Mouse (Mus musculus): Measurements from ENCODE around the gene Csnk2a2. TPM values are rescaled to one million over a fixed set of nuclear protein-coding genes. Genes with fewer than 3 reads are reported as not detected.

Csnk2a2 gene
- polyA plus RNA-seq, 1 experiment from 2014 or later = 16.0 TPM

GRCm38 (mm10) chr8:95496420-95496819 is 6.6 kb upstream of the Csnk2a2 start:
- H3K36me3 ChIP-seq (ENCODE audit: control insufficient read depth, insufficient read depth, low read length) = no peaks in the 10 kb centered on the region
- H3K9ac ChIP-seq (ENCODE audit: low read depth, low read length) = no peak overlapping the region
- no peak for ATAC-seq (replicated peaks; ENCODE audit: insufficient number of reproducible peaks, low FRiP score, low TSS enrichment)
- H3K4me3 ChIP-seq (ENCODE audit: low read depth, low read length) = no peak overlapping the region
- no peaks in the 10 kb centered on the region for H3K9me3 ChIP-seq (replicated peaks; ENCODE audit: control insufficient read depth, low read length)
- no peaks in the 10 kb centered on the region for H3K4me1 ChIP-seq (ENCODE audit: control insufficient read depth, insufficient read depth, low read length)
- H3K27ac ChIP-seq (ENCODE audit: low read depth, low read length) = no peak overlapping the region
- no peaks in the 10 kb centered on the region for H3K27me3 ChIP-seq (ENCODE audit: control insufficient read depth, insufficient read depth, low read length)
- WGBS (ENCODE audit: insufficient replicate concordance) = 45% methylated on average over 3 of the region's 3 CpGs
- no peak overlapping the region for H3K4me2 ChIP-seq

GRCm38 (mm10) chr8:95495444-95495843 is 5.6 kb upstream of the Csnk2a2 start:
- no peaks in the 10 kb centered on the region for H3K36me3 ChIP-seq (ENCODE audit: control insufficient read depth, insufficient read depth, low read length)
- H3K4me1 ChIP-seq (ENCODE audit: control insufficient read depth, insufficient read depth, low read length) = no peaks in the 10 kb centered on the region
- H3K4me3 ChIP-seq (ENCODE audit: low read depth, low read length) = no peak overlapping the region
- H3K27me3 ChIP-seq (ENCODE audit: control insufficient read depth, insufficient read depth, low read length) = no peaks in the 10 kb centered on the region
- 80% methylated on average over 6 of the region's 6 CpGs for WGBS (ENCODE audit: insufficient replicate concordance)
- H3K27ac ChIP-seq (ENCODE audit: low read depth, low read length) = no peak overlapping the region
- H3K9me3 ChIP-seq (replicated peaks; ENCODE audit: control insufficient read depth, low read length) = no peaks in the 10 kb centered on the region
- no peak overlapping the region for H3K9ac ChIP-seq (ENCODE audit: low read depth, low read length)
- ATAC-seq (replicated peaks; ENCODE audit: insufficient number of reproducible peaks, low FRiP score, low TSS enrichment) = no peak
- no peak overlapping the region for H3K4me2 ChIP-seq

- Histone ChIP-seq H3K4me3 (ENCODE audit: low read depth, low read length) (no peak overlapping the region), H3K36me3 (ENCODE audit: control insufficient read depth, insufficient read depth, low read length) (no peaks in the 10 kb centered on the region), H3K27me3 (ENCODE audit: control insufficient read depth, insufficient read depth, low read length) (no peaks in the 10 kb centered on the region), H3K9me3 (replicated peaks; ENCODE audit: control insufficient read depth, low read length) (no peaks in the 10 kb centered on the region), H3K27ac (ENCODE audit: low read depth, low read length) (no peak overlapping the region), H3K9ac (ENCODE audit: low read depth, low read length) (no peak overlapping the region), H3K4me2 (no peak overlapping the region), H3K4me1 (ENCODE audit: control insufficient read depth, insufficient read depth, low read length) (peaks cover 8% of the 10 kb centered on the region)
- no peak for ATAC-seq (replicated peaks; ENCODE audit: insufficient number of reproducible peaks, low FRiP score, low TSS enrichment)
- 60% methylated on average over 4 of the region's 4 CpGs for WGBS (ENCODE audit: insufficient replicate concordance)
These were observed 2.2 kb upstream of the Csnk2a2 start for GRCm38 (mm10) chr8:95492057-95492456.

- H3K4me3 ChIP-seq (ENCODE audit: low read depth, low read length) = peak overlapping the region; percentile 79
- 1% methylated on average over 19 of the region's 42 CpGs for WGBS (ENCODE audit: insufficient replicate concordance)
- peak overlapping the region; percentile 35; the same call in 1 of the 2 replicates for H3K27ac ChIP-seq (ENCODE audit: low read depth, low read length)
- peaks cover 8% of the 10 kb centered on the region for H3K4me1 ChIP-seq (ENCODE audit: control insufficient read depth, insufficient read depth, low read length)
- no peaks in the 10 kb centered on the region for H3K27me3 ChIP-seq (ENCODE audit: control insufficient read depth, insufficient read depth, low read length)
- peak overlapping the region; percentile 77 for H3K4me2 ChIP-seq
- peak; percentile 86 for ATAC-seq (replicated peaks; ENCODE audit: insufficient number of reproducible peaks, low FRiP score, low TSS enrichment)
- peak overlapping the region; percentile 84 for H3K9ac ChIP-seq (ENCODE audit: low read depth, low read length)
- H3K9me3 ChIP-seq (replicated peaks; ENCODE audit: control insufficient read depth, low read length) = no peaks in the 10 kb centered on the region
- H3K36me3 ChIP-seq (ENCODE audit: control insufficient read depth, insufficient read depth, low read length) = peaks cover 13% of the 10 kb centered on the region; the same call in 1 of the 2 replicates
These were observed 1.0 kb downstream of the Csnk2a2 start for GRCm38 (mm10) chr8:95488698-95489332.

GRCm38 (mm10) chr8:95487800-95488697 is 1.8 kb downstream of the Csnk2a2 start:
- Histone ChIP-seq H3K4me3 (ENCODE audit: low read depth, low read length) (peak overlapping the region; percentile 79), H3K27ac (ENCODE audit: low read depth, low read length) (peak overlapping the region; percentile 35; the same call in 1 of the 2 replicates), H3K9ac (ENCODE audit: low read depth, low read length) (peak overlapping the region; percentile 84), H3K36me3 (ENCODE audit: control insufficient read depth, insufficient read depth, low read length) (peaks cover 13% of the 10 kb centered on the region; the same call in 1 of the 2 replicates), H3K4me1 (ENCODE audit: control insufficient read depth, insufficient read depth, low read length) (peaks cover 8% of the 10 kb centered on the region), H3K27me3 (ENCODE audit: control insufficient read depth, insufficient read depth, low read length) (no peaks in the 10 kb centered on the region), H3K9me3 (replicated peaks; ENCODE audit: control insufficient read depth, low read length) (no peaks in the 10 kb centered on the region), H3K4me2 (peak overlapping the region; percentile 77)
- under 1% methylated on average over 49 of the region's 95 CpGs for WGBS (ENCODE audit: insufficient replicate concordance)
- ATAC-seq (replicated peaks; ENCODE audit: insufficient number of reproducible peaks, low FRiP score, low TSS enrichment) = peak; percentile 48

GRCm38 (mm10) chr8:95470008-95470407 is 19.8 kb downstream of the Csnk2a2 start:
- no peaks in the 10 kb centered on the region for H3K9me3 ChIP-seq (replicated peaks; ENCODE audit: control insufficient read depth, low read length)
- H3K27ac ChIP-seq (ENCODE audit: low read depth, low read length) = no peak overlapping the region
- H3K4me3 ChIP-seq (ENCODE audit: low read depth, low read length) = no peak overlapping the region
- no peak overlapping the region for H3K4me2 ChIP-seq
- no peaks in the 10 kb centered on the region for H3K27me3 ChIP-seq (ENCODE audit: control insufficient read depth, insufficient read depth, low read length)
- WGBS (ENCODE audit: insufficient replicate concordance) = 98% methylated on average over 4 of the region's 4 CpGs
- ATAC-seq (replicated peaks; ENCODE audit: insufficient number of reproducible peaks, low FRiP score, low TSS enrichment) = no peak
- peaks cover 35% of the 10 kb centered on the region for H3K36me3 ChIP-seq (ENCODE audit: control insufficient read depth, insufficient read depth, low read length)
- H3K9ac ChIP-seq (ENCODE audit: low read depth, low read length) = no peak overlapping the region
- H3K4me1 ChIP-seq (ENCODE audit: control insufficient read depth, insufficient read depth, low read length) = no peaks in the 10 kb centered on the region

- 91% methylated on average over 3 of the region's 3 CpGs for WGBS (ENCODE audit: insufficient replicate concordance)
- Histone ChIP-seq H3K36me3 (ENCODE audit: control insufficient read depth, insufficient read depth, low read length) (peaks cover 34% of the 10 kb centered on the region), H3K27me3 (ENCODE audit: control insufficient read depth, insufficient read depth, low read length) (no peaks in the 10 kb centered on the region), H3K9me3 (replicated peaks; ENCODE audit: control insufficient read depth, low read length) (no peaks in the 10 kb centered on the region), H3K4me3 (ENCODE audit: low read depth, low read length) (no peak overlapping the region), H3K27ac (ENCODE audit: low read depth, low read length) (no peak overlapping the region), H3K9ac (ENCODE audit: low read depth, low read length) (no peak overlapping the region), H3K4me1 (ENCODE audit: control insufficient read depth, insufficient read depth, low read length) (no peaks in the 10 kb centered on the region), H3K4me2 (no peak overlapping the region)
- ATAC-seq (replicated peaks; ENCODE audit: insufficient number of reproducible peaks, low FRiP score, low TSS enrichment) = no peak
These were observed 20.8 kb downstream of the Csnk2a2 start for GRCm38 (mm10) chr8:95468995-95469394.

- no peak for ATAC-seq (replicated peaks; ENCODE audit: insufficient number of reproducible peaks, low FRiP score, low TSS enrichment)
- no peaks in the 10 kb centered on the region for H3K27me3 ChIP-seq (ENCODE audit: control insufficient read depth, insufficient read depth, low read length)
- 82% methylated on average over 2 of the region's 2 CpGs for WGBS (ENCODE audit: insufficient replicate concordance)
- H3K4me2 ChIP-seq = no peak overlapping the region
- peaks cover 19% of the 10 kb centered on the region for H3K36me3 ChIP-seq (ENCODE audit: control insufficient read depth, insufficient read depth, low read length)
- no peak overlapping the region for H3K9ac ChIP-seq (ENCODE audit: low read depth, low read length)
- H3K4me1 ChIP-seq (ENCODE audit: control insufficient read depth, insufficient read depth, low read length) = no peaks in the 10 kb centered on the region
- H3K27ac ChIP-seq (ENCODE audit: low read depth, low read length) = no peak overlapping the region
- H3K4me3 ChIP-seq (ENCODE audit: low read depth, low read length) = no peak overlapping the region
- no peaks in the 10 kb centered on the region for H3K9me3 ChIP-seq (replicated peaks; ENCODE audit: control insufficient read depth, low read length)
These were observed 23.3 kb downstream of the Csnk2a2 start for GRCm38 (mm10) chr8:95466543-95466942.

Data from heart, embryonic 11.5 days (tissue).